15 mouse cellular contexts compared by ENCODE assay signal in the genomic region with DNA sequence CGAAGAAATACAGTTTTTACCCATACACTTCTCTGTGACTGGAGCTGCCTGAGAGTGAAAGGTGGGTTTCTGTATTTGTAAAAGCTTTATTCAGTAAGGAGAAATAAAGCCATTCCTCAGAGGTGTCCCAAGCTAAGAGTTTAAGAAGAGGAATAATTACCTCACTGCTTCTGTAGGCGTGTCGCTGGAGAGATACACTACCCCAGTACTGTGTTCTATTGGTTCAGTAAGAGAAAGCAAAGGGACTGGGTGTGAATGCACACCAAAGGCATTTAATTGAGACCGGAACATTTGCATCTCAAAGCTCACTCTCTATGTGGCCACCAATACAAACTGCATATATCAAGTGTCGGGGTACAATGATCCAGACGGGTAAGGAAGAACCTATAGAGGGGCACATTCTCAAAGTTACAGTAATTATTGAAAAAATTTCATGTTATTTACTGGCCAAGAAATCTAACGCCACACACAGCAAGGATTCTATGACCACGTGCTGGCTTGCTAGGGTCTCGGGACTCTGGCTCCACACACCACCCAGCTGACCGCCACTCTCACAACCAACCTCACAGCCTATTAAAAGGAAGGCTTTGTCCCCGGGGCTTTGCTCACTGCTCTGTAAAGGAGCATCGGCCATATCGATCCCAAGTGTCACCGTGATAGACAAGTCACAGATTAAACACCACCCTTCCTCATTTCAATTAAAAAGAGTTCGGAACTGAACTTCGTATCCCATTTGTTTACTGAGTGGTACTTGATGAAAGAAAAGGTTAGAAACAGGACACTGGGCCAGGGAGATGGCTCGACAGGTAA.
DNase-seq lines count a peak whose midpoint lies in the region; ATAC-seq lines count a peak whose summit lies in the region.
"Had no signal": no experiment of that assay in that cellular context is flagged by ENCODE, and none has a peak within 500 bp of the region (broad histone marks: within the 10 kb centered on the region; RNA-seq: fewer than 3 reads in every experiment).

No protein-coding gene starts in this region.

- H3K4me2 ChIP-seq in forebrain, embryonic 11.5 days (ENCODE audit: low read depth, low read length, severe bottlenecking): peak overlapping the region; percentile 26; the same call in 1 of the 2 replicates
- 0 out of 2 replicates have a peak overlapping the region, but pooled peaks have one; percentile 10 for H3K4me2 ChIP-seq in hindbrain, embryonic 14.5 days (replicated peaks)
- peak overlapping the region; percentile 42 for H3K4me2 ChIP-seq in neural tube, embryonic 12.5 days (replicated peaks)
- H3K4me2 ChIP-seq: limb, embryonic 12.5 days; lung, embryonic 14.5 days had no signal

- peak; percentile 73 for DNase-seq in embryo, embryonic 10.5 days (ENCODE audit: low spot score)
- DNase-seq in forebrain, embryonic 11.5 days (ENCODE audit: low spot score): peak; percentile 77
- DNase-seq in hindbrain, embryonic 14.5 days (ENCODE audit: low spot score): no peak
- DNase-seq in lung, postnatal 36 days: no peak
- no peak for DNase-seq in right cerebral cortex, postnatal 14 days
- DNase-seq in layer of hippocampus, adult 11-12 months (ENCODE audit: low spot score): no peak
- DNase-seq in kidney, adult 11 months: no peak
- DNase-seq: cerebellum, adult 11-12 months; kidney, postnatal 14 days; lung, embryonic 14.5 days had no signal

- no peaks in the 10 kb centered on the region for H3K9me3 ChIP-seq in forebrain, embryonic 11.5 days (ENCODE audit: control insufficient read depth, low read length)
- H3K9me3 ChIP-seq in hindbrain, embryonic 14.5 days (ENCODE audit: control insufficient read depth, low read length): no peaks in the 10 kb centered on the region
- H3K9me3 ChIP-seq in neural tube, embryonic 12.5 days: no peaks in the 10 kb centered on the region
- H3K9me3 ChIP-seq: limb, embryonic 12.5 days had no signal

- H3K36me3 ChIP-seq in forebrain, embryonic 11.5 days (ENCODE audit: control insufficient read depth, insufficient read depth, low read length): no peaks in the 10 kb centered on the region
- no peaks in the 10 kb centered on the region for H3K36me3 ChIP-seq in hindbrain, embryonic 14.5 days (replicated peaks; ENCODE audit: control insufficient read depth, insufficient read depth)
- H3K36me3 ChIP-seq in neural tube, embryonic 12.5 days: no peaks in the 10 kb centered on the region

- H3K27me3 ChIP-seq in forebrain, embryonic 11.5 days (ENCODE audit: control insufficient read depth, insufficient read depth, low read length): no peaks in the 10 kb centered on the region
- H3K27me3 ChIP-seq in hindbrain, embryonic 14.5 days (ENCODE audit: control insufficient read depth, insufficient read depth, low read length): no peaks in the 10 kb centered on the region
- no peaks in the 10 kb centered on the region for H3K27me3 ChIP-seq in neural tube, embryonic 12.5 days (replicated peaks)
- H3K27me3 ChIP-seq: CH12.LX; limb, embryonic 12.5 days; Patski had no signal

- H3K27ac ChIP-seq in forebrain, embryonic 11.5 days (ENCODE audit: low read depth, low read length): peak overlapping the region; percentile 81
- no peak overlapping the region; the same call in 1 of the 2 replicates for H3K27ac ChIP-seq in hindbrain, embryonic 14.5 days
- peak overlapping the region; percentile 33; the same call in 1 of the 2 replicates for H3K27ac ChIP-seq in neural tube, embryonic 12.5 days

- peak overlapping the region; percentile 33; the same call in 1 of the 2 replicates for H3K9ac ChIP-seq in forebrain, embryonic 11.5 days (ENCODE audit: low read length)
- no peak overlapping the region for H3K9ac ChIP-seq in hindbrain, embryonic 14.5 days
- H3K9ac ChIP-seq in neural tube, embryonic 12.5 days: no peak overlapping the region
- H3K9ac ChIP-seq: limb, embryonic 12.5 days; lung, embryonic 14.5 days had no signal

- WGBS in forebrain, embryonic 11.5 days: 18% methylated on average over 17 of the region's 17 CpGs
- WGBS in hindbrain, embryonic 14.5 days: 12% methylated on average over 17 of the region's 17 CpGs
- 17% methylated on average over 17 of the region's 17 CpGs for WGBS in neural tube, embryonic 12.5 days

- ATAC-seq in forebrain, embryonic 11.5 days (replicated peaks; ENCODE audit: low FRiP score): peak; percentile 90
- ATAC-seq in hindbrain, embryonic 14.5 days (ENCODE audit: low FRiP score): peak; percentile 64
- peak; percentile 76 for ATAC-seq in neural tube, embryonic 12.5 days (ENCODE audit: low FRiP score, low read depth)
- ATAC-seq: intestine, embryonic 16.5 days; Patski had no signal

- peaks cover 64% of the 10 kb centered on the region for H3K4me1 ChIP-seq in forebrain, embryonic 11.5 days (replicated peaks; ENCODE audit: control insufficient read depth, insufficient read depth, low read length)
- peaks cover 54% of the 10 kb centered on the region for H3K4me1 ChIP-seq in hindbrain, embryonic 14.5 days (replicated peaks; ENCODE audit: control insufficient read depth, insufficient read depth, low read length)
- H3K4me1 ChIP-seq in neural tube, embryonic 12.5 days: peaks cover 75% of the 10 kb centered on the region

- H3K4me3 ChIP-seq in forebrain, embryonic 11.5 days (ENCODE audit: low read depth, low read length): 0 out of 2 replicates have a peak overlapping the region, but pooled peaks have one; percentile 6
- no peak overlapping the region for H3K4me3 ChIP-seq in hindbrain, embryonic 14.5 days (replicated peaks; ENCODE audit: low read length)
- no peak overlapping the region for H3K4me3 ChIP-seq in neural tube, embryonic 12.5 days
- H3K4me3 ChIP-seq: limb, embryonic 12.5 days had no signal

Comparison
In these comparisons a context has a peak if more than half of its experiments do, and no peak if none do; other contexts are left out.
1. DNase-seq: peak in embryo, embryonic 10.5 days (single experiment) and forebrain, embryonic 11.5 days (single experiment); none in hindbrain, embryonic 14.5 days (single experiment), lung, postnatal 36 days (single experiment), right cerebral cortex, postnatal 14 days (single experiment), layer of hippocampus, adult 11-12 months (single experiment) and kidney, adult 11 months (single experiment).
2. Peak in every context shown above with its lines, with median percentiles within 50 percentile points of each other: ATAC-seq and H3K4me2 ChIP-seq.